Mouse (Mus musculus): ENCODE results near the gene Cd28. TPM values are rescaled to one million over a fixed set of nuclear protein-coding genes. Genes with fewer than 3 reads are reported as not detected.

Gene Cd28
- polyA plus RNA-seq, 1 experiment from 2014 or later: 0.09 TPM

- ATAC-seq (ENCODE audit: low FRiP score) (no peak), DNase-seq (ENCODE audit: low spot score) (no peak)
- 91% methylated on average over 4 of the region's 4 CpGs for WGBS
- H3K27ac ChIP-seq (ENCODE audit: low read depth, low read length): no peak overlapping the region
- H3K36me3 ChIP-seq (ENCODE audit: control insufficient read depth, insufficient read depth, low read length): no peaks in the 10 kb centered on the region
- no peak overlapping the region for H3K4me2 ChIP-seq (replicated peaks; ENCODE audit: low read depth, low read length)
- H3K4me3 ChIP-seq (ENCODE audit: low read depth, low read length): no peak overlapping the region
- H3K4me1 ChIP-seq (replicated peaks; ENCODE audit: control insufficient read depth, insufficient read depth, low read length): no peaks in the 10 kb centered on the region
- H3K9me3 ChIP-seq (ENCODE audit: control insufficient read depth, low read length): no peaks in the 10 kb centered on the region
- H3K9ac ChIP-seq (ENCODE audit: low read depth, low read length): no peak overlapping the region
- H3K27me3 ChIP-seq (ENCODE audit: control insufficient read depth, insufficient read depth, low read length): no peaks in the 10 kb centered on the region
These were observed 86.7 kb downstream of the Cd28 start for GRCm38 (mm10) chr1:60803128-60803824.

- Histone ChIP-seq H3K4me2 (replicated peaks; ENCODE audit: low read depth, low read length) (no peak overlapping the region), H3K9me3 (ENCODE audit: control insufficient read depth, low read length) (no peaks in the 10 kb centered on the region), H3K4me1 (replicated peaks; ENCODE audit: control insufficient read depth, insufficient read depth, low read length) (no peaks in the 10 kb centered on the region), H3K9ac (ENCODE audit: low read depth, low read length) (no peak overlapping the region), H3K4me3 (ENCODE audit: low read depth, low read length) (no peak overlapping the region), H3K36me3 (ENCODE audit: control insufficient read depth, insufficient read depth, low read length) (no peaks in the 10 kb centered on the region), H3K27me3 (ENCODE audit: control insufficient read depth, insufficient read depth, low read length) (no peaks in the 10 kb centered on the region), H3K27ac (ENCODE audit: low read depth, low read length) (no peak overlapping the region)
- DNase-seq (ENCODE audit: low spot score) (no peak), ATAC-seq (ENCODE audit: low FRiP score) (no peak)
- 88% methylated on average over 6 of the region's 6 CpGs for WGBS
These were observed 87.5 kb downstream of the Cd28 start for GRCm38 (mm10) chr1:60803825-60804696.

GRCm38 (mm10) chr1:60805178-60805577 is 88.6 kb downstream of the Cd28 start:
- Histone ChIP-seq H3K27ac (ENCODE audit: low read depth, low read length) (no peak overlapping the region), H3K4me3 (ENCODE audit: low read depth, low read length) (no peak overlapping the region), H3K27me3 (ENCODE audit: control insufficient read depth, insufficient read depth, low read length) (no peaks in the 10 kb centered on the region), H3K4me1 (replicated peaks; ENCODE audit: control insufficient read depth, insufficient read depth, low read length) (no peaks in the 10 kb centered on the region), H3K36me3 (ENCODE audit: control insufficient read depth, insufficient read depth, low read length) (no peaks in the 10 kb centered on the region), H3K9ac (ENCODE audit: low read depth, low read length) (no peak overlapping the region), H3K4me2 (replicated peaks; ENCODE audit: low read depth, low read length) (no peak overlapping the region), H3K9me3 (ENCODE audit: control insufficient read depth, low read length) (no peaks in the 10 kb centered on the region)
- ATAC-seq (ENCODE audit: low FRiP score) (no peak), DNase-seq (ENCODE audit: low spot score) (no peak)
- 77% methylated on average over 1 of the region's 1 CpGs for WGBS

GRCm38 (mm10) chr1:60807748-60808147 is 91.1 kb downstream of the Cd28 start:
- Histone ChIP-seq H3K4me3 (ENCODE audit: low read depth, low read length) (no peak overlapping the region), H3K4me1 (replicated peaks; ENCODE audit: control insufficient read depth, insufficient read depth, low read length) (no peaks in the 10 kb centered on the region), H3K36me3 (ENCODE audit: control insufficient read depth, insufficient read depth, low read length) (no peaks in the 10 kb centered on the region), H3K9me3 (ENCODE audit: control insufficient read depth, low read length) (no peaks in the 10 kb centered on the region), H3K27ac (ENCODE audit: low read depth, low read length) (no peak overlapping the region), H3K4me2 (replicated peaks; ENCODE audit: low read depth, low read length) (no peak overlapping the region), H3K27me3 (ENCODE audit: control insufficient read depth, insufficient read depth, low read length) (no peaks in the 10 kb centered on the region), H3K9ac (ENCODE audit: low read depth, low read length) (no peak overlapping the region)
- DNase-seq (ENCODE audit: low spot score): no peak
- ATAC-seq (ENCODE audit: low FRiP score): no peak
- 97% methylated on average over 1 of the region's 1 CpGs for WGBS

- no peaks in the 10 kb centered on the region for H3K9me3 ChIP-seq (ENCODE audit: control insufficient read depth, low read length)
- WGBS: 89% methylated on average over 2 of the region's 2 CpGs
- ATAC-seq (ENCODE audit: low FRiP score) (no peak), DNase-seq (ENCODE audit: low spot score) (no peak)
- no peaks in the 10 kb centered on the region for H3K27me3 ChIP-seq (ENCODE audit: control insufficient read depth, insufficient read depth, low read length)
- H3K4me1 ChIP-seq (replicated peaks; ENCODE audit: control insufficient read depth, insufficient read depth, low read length): no peaks in the 10 kb centered on the region
- H3K36me3 ChIP-seq (ENCODE audit: control insufficient read depth, insufficient read depth, low read length): no peaks in the 10 kb centered on the region
- no peak overlapping the region for H3K27ac ChIP-seq (ENCODE audit: low read depth, low read length)
- H3K9ac ChIP-seq (ENCODE audit: low read depth, low read length): no peak overlapping the region
- H3K4me2 ChIP-seq (replicated peaks; ENCODE audit: low read depth, low read length): no peak overlapping the region
- no peak overlapping the region for H3K4me3 ChIP-seq (ENCODE audit: low read depth, low read length)
These were observed 91.9 kb downstream of the Cd28 start for GRCm38 (mm10) chr1:60808466-60808865.

- no peak for DNase-seq (ENCODE audit: low spot score)
- Histone ChIP-seq H3K9me3 (ENCODE audit: control insufficient read depth, low read length) (no peaks in the 10 kb centered on the region), H3K4me1 (replicated peaks; ENCODE audit: control insufficient read depth, insufficient read depth, low read length) (no peaks in the 10 kb centered on the region), H3K4me3 (ENCODE audit: low read depth, low read length) (no peak overlapping the region), H3K4me2 (replicated peaks; ENCODE audit: low read depth, low read length) (no peak overlapping the region), H3K27ac (ENCODE audit: low read depth, low read length) (no peak overlapping the region), H3K9ac (ENCODE audit: low read depth, low read length) (no peak overlapping the region), H3K36me3 (ENCODE audit: control insufficient read depth, insufficient read depth, low read length) (no peaks in the 10 kb centered on the region), H3K27me3 (ENCODE audit: control insufficient read depth, insufficient read depth, low read length) (no peaks in the 10 kb centered on the region)
- 79% methylated on average over 12 of the region's 12 CpGs for WGBS
- ATAC-seq (ENCODE audit: low FRiP score): no peak
These were observed 92.6 kb downstream of the Cd28 start for GRCm38 (mm10) chr1:60809166-60809565.

GRCm38 (mm10) chr1:60810821-60811220 is 94.2 kb downstream of the Cd28 start:
- H3K9ac ChIP-seq (ENCODE audit: low read depth, low read length): no peak overlapping the region
- ATAC-seq (ENCODE audit: low FRiP score): no peak
- H3K36me3 ChIP-seq (ENCODE audit: control insufficient read depth, insufficient read depth, low read length): no peaks in the 10 kb centered on the region
- H3K4me2 ChIP-seq (replicated peaks; ENCODE audit: low read depth, low read length): no peak overlapping the region
- no peaks in the 10 kb centered on the region for H3K9me3 ChIP-seq (ENCODE audit: control insufficient read depth, low read length)
- H3K4me3 ChIP-seq (ENCODE audit: low read depth, low read length): no peak overlapping the region
- no peak overlapping the region for H3K27ac ChIP-seq (ENCODE audit: low read depth, low read length)
- no peak for DNase-seq (ENCODE audit: low spot score)
- no peaks in the 10 kb centered on the region for H3K27me3 ChIP-seq (ENCODE audit: control insufficient read depth, insufficient read depth, low read length)
- no peaks in the 10 kb centered on the region for H3K4me1 ChIP-seq (replicated peaks; ENCODE audit: control insufficient read depth, insufficient read depth, low read length)

- no peak overlapping the region for H3K9ac ChIP-seq (ENCODE audit: low read depth, low read length)
- no peaks in the 10 kb centered on the region for H3K4me1 ChIP-seq (replicated peaks; ENCODE audit: control insufficient read depth, insufficient read depth, low read length)
- ATAC-seq (ENCODE audit: low FRiP score): no peak
- no peak overlapping the region for H3K4me3 ChIP-seq (ENCODE audit: low read depth, low read length)
- 71% methylated on average over 1 of the region's 1 CpGs for WGBS
- no peaks in the 10 kb centered on the region for H3K36me3 ChIP-seq (ENCODE audit: control insufficient read depth, insufficient read depth, low read length)
- H3K27ac ChIP-seq (ENCODE audit: low read depth, low read length): no peak overlapping the region
- no peaks in the 10 kb centered on the region for H3K27me3 ChIP-seq (ENCODE audit: control insufficient read depth, insufficient read depth, low read length)
- DNase-seq (ENCODE audit: low spot score): no peak
- H3K9me3 ChIP-seq (ENCODE audit: control insufficient read depth, low read length): no peaks in the 10 kb centered on the region
- no peak overlapping the region for H3K4me2 ChIP-seq (replicated peaks; ENCODE audit: low read depth, low read length)
These were observed 95.4 kb downstream of the Cd28 start for GRCm38 (mm10) chr1:60811998-60812397.

GRCm38 (mm10) chr1:60813411-60813810 is 96.8 kb downstream of the Cd28 start:
- WGBS: 82% methylated on average over 2 of the region's 2 CpGs
- no peak overlapping the region for H3K4me2 ChIP-seq (replicated peaks; ENCODE audit: low read depth, low read length)

More at GRCm38 (mm10) chr1:60813411-60813810, 96.8 kb downstream of the Cd28 start:
- no peak overlapping the region for H3K4me3 ChIP-seq (ENCODE audit: low read depth, low read length)
- H3K4me1 ChIP-seq (replicated peaks; ENCODE audit: control insufficient read depth, insufficient read depth, low read length): no peaks in the 10 kb centered on the region
- no peaks in the 10 kb centered on the region for H3K9me3 ChIP-seq (ENCODE audit: control insufficient read depth, low read length)
- no peaks in the 10 kb centered on the region for H3K27me3 ChIP-seq (ENCODE audit: control insufficient read depth, insufficient read depth, low read length)
- no peaks in the 10 kb centered on the region for H3K36me3 ChIP-seq (ENCODE audit: control insufficient read depth, insufficient read depth, low read length)
- no peak overlapping the region for H3K9ac ChIP-seq (ENCODE audit: low read depth, low read length)
- no peak overlapping the region for H3K27ac ChIP-seq (ENCODE audit: low read depth, low read length)
- no peak for ATAC-seq (ENCODE audit: low FRiP score)
- DNase-seq (ENCODE audit: low spot score): no peak
